Mouse (Mus musculus): Measurements from ENCODE around the gene Gstt4.
"Not testable (repeated sequence)": the region's sequence is repeated elsewhere in the genome, so short reads cannot be mapped to it uniquely, and the experiment has no call there.

Gene Gstt4

GRCm38 (mm10) chr10:75822443-75822842 is at the start of gene Gstt4:
Gstt4 (minus strand) TSS chr10:75822543.
- DNase-seq (ENCODE audit: low spot score in 2 of 2) = no peak

GRCm38 (mm10) chr10:75861587-75861986 is 39.2 kb upstream of the Gstt4 start:
- no peak for DNase-seq (ENCODE audit: low spot score in 2 of 2)

GRCm38 (mm10) chr10:75860746-75861145 is 38.4 kb upstream of the Gstt4 start:
- no peak for DNase-seq (ENCODE audit: low spot score in 2 of 2)

GRCm38 (mm10) chr10:75859786-75860470 is 37.6 kb upstream of the Gstt4 start, which contains the start of gene Mif:
Mif (minus strand) TSS chr10:75860240.
- peak; percentile 82 to 89 for DNase-seq (ENCODE audit: low spot score in 2 of 2)

GRCm38 (mm10) chr10:75859107-75859746 is 36.9 kb upstream of the Gstt4 start:
- DNase-seq (ENCODE audit: low spot score in 2 of 2) = peak in 1 of 2 experiments; percentile 52

GRCm38 (mm10) chr10:75857598-75857997 is 35.3 kb upstream of the Gstt4 start:
- DNase-seq (ENCODE audit: low spot score in 2 of 2) = no peak

- DNase-seq (ENCODE audit: low spot score in 2 of 2) = no peak
Observed at GRCm38 (mm10) chr10:75856976-75857375, 34.6 kb upstream of the Gstt4 start.

- no peak for DNase-seq (ENCODE audit: low spot score in 2 of 2)
Observed at GRCm38 (mm10) chr10:75856155-75856907, 34.0 kb upstream of the Gstt4 start.

GRCm38 (mm10) chr10:75855416-75855981 is 33.2 kb upstream of the Gstt4 start:
- peak in 1 of 2 experiments; percentile 42 for DNase-seq (ENCODE audit: low spot score in 2 of 2)

GRCm38 (mm10) chr10:75854791-75855190 is 32.4 kb upstream of the Gstt4 start:
- no peak for DNase-seq (ENCODE audit: low spot score in 2 of 2)

- DNase-seq (ENCODE audit: low spot score in 2 of 2) = no peak
Observed at GRCm38 (mm10) chr10:75854096-75854495, 31.8 kb upstream of the Gstt4 start.

GRCm38 (mm10) chr10:75853452-75853851 is 31.1 kb upstream of the Gstt4 start:
- DNase-seq (ENCODE audit: low spot score in 2 of 2) = peak; percentile 88 to 93

- DNase-seq (ENCODE audit: low spot score in 2 of 2) = no peak
Observed at GRCm38 (mm10) chr10:75852539-75853125, 30.3 kb upstream of the Gstt4 start.

- no peak for DNase-seq (ENCODE audit: low spot score in 2 of 2)
Observed at GRCm38 (mm10) chr10:75851681-75852080, 29.3 kb upstream of the Gstt4 start.

- no peak for DNase-seq (ENCODE audit: low spot score in 2 of 2)
Observed at GRCm38 (mm10) chr10:75851076-75851475, 28.7 kb upstream of the Gstt4 start.

GRCm38 (mm10) chr10:75848382-75848781 is 26.0 kb upstream of the Gstt4 start:
- no peak for DNase-seq (ENCODE audit: low spot score in 2 of 2)

- DNase-seq (ENCODE audit: low spot score in 2 of 2) = no peak
Observed at GRCm38 (mm10) chr10:75845306-75845930, 23.1 kb upstream of the Gstt4 start.

- DNase-seq (ENCODE audit: low spot score in 2 of 2) = no peak
Observed at GRCm38 (mm10) chr10:75844800-75845199, 22.5 kb upstream of the Gstt4 start.

GRCm38 (mm10) chr10:75843898-75844297 is 21.6 kb upstream of the Gstt4 start:
- DNase-seq (ENCODE audit: low spot score in 2 of 2) = not testable (repeated sequence)

- DNase-seq (ENCODE audit: low spot score in 2 of 2) = no peak
Observed at GRCm38 (mm10) chr10:75839092-75839491, 16.7 kb upstream of the Gstt4 start.

GRCm38 (mm10) chr10:75837248-75837759 is 15.0 kb upstream of the Gstt4 start, which contains the start of gene Gstt2:
Gstt2 (minus strand) TSS chr10:75837424.
- DNase-seq (ENCODE audit: low spot score in 2 of 2) = peak; percentile 93 to 95

All from right cerebral cortex, adult 2 months (tissue).